Mouse (Mus musculus): ENCODE data around the gene Dhodh.

The Dhodh gene

DNA sequence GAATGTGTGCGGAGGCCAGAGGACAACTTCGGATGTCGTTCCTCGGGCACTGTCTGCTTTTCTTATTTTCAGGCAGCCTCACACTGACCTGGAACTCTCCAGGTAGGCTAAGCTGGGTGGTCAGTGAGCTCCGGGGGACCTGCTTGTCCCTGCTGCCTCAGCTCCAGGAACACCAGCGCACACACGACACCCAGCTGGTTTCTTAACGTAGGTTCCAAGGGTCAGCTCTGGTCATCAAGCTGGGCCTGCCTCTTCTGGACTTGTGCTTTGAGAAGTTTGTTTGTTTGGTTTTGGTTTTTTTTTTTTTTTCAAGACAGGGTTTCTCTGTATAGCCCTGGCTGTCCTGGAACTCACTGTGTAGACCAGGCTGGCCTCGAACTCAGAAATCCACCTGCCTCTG, 17.6 kb downstream of the Dhodh start:
- in situ Hi-C loops (cut with MboI, MseI): no loop called here

DNA sequence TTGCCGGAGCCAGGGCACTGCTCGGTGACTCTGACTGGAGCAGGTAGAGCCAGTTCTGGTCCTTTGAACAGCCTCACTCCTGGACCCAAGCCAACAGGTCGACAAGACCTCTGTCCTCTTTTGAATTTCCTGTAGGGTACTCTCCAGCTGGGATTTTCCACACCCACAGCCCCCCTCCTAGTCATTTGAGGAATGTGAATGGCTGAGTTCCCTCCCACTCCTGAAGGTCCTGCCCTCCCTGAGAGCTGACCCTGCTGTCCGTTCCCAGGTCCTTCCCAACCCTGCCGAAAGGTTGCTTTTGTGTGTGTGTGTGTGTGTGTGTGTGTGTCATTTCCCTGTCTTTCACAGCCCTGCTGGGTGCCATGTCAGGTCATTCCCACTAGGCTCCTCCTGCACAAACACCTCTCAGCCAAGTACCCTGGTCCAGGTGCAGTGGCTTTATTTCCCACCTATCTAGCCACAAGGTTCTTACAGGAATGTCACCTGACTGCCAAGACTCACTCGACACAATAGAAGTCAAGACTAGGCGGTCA, 21.4 kb downstream of the Dhodh start:
- in situ Hi-C loops (cut with MboI, MseI): no loop called here

DNA sequence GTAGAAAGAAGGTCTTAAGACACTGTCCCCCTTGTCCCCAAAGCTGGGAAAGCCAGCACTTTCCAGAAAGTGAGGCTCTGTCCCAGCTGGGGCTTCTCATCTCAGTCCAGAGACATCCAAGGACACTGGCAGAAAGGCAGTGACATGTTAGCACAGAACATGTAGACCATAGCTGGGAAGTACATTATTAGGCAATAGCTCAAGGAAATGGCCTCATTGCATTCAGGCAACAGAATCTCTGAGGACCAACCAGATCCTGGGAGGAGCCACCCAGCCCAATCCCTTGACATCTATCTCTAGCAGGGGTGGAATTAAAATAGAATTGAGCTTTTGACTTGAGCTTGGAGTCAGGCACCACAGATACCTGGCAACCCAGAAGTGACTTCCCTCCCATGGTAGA, 22.8 kb downstream of the Dhodh start:
- in situ Hi-C loops (cut with MboI, MseI): no loop called here

DNA sequence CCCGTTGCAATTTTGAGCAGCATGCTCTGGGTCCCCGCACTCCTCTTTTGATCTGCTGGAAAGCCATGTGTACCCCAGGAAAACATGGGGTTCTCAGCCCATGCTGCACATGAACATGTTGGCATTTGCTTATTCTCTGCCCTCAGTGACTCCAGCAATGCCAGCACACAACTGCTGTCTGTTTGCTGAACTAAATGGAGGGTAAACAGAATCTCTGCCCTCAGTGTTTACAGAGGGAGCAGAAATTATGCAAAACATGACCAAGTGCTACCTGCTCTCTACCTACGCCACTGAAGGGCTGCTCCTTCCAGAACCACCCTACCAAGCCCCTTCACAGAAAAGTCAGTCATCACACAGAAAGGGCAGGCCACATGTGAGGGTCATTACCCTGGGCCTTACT, 23.6 kb downstream of the Dhodh start:
- in situ Hi-C loops (cut with MboI, MseI): no loop called here

DNA sequence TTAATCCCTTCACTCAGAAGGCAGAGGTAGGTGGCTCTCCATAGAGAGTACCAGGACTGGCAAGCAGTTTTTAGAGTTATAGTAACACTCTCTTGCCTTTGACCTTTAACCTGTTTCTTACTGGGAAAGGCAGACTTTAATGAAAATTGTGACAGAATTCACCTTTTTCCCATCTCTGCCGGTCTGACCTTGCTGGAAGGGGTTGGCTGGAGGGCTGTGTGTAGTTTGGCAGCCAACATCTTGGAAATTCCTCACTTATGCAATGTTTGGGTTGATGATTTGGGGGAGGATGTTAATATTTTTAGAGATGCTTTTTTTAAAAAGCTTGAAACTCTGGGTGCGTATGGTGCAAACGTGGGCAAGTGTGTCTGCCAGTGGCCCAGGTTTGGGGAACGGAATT, 24.2 kb downstream of the Dhodh start:
- in situ Hi-C loops (cut with MboI, MseI): no loop called here

DNA sequence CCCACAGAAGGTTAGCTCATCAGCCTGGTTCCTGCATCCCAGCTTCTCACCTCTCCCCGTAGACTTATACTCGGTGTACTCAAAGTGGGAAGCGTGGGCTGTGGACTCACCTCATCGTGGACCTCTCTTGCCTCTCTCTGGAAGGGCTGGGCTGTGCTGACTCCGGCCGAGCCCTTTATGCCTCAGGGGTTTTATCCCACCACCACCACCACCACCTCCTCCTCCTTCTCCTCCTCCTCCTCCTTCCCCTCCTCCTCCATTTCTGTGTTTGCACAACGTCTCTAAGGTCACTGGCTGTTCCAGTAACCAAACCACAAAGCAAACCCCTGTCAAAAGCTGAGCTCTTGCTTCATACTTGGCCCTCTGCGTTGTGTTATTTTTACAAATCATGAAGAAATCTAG, 29.6 kb downstream of the Dhodh start, which contains the start of gene Hp:
Gene Hp (minus strand): TSS at position 273 of the 402 bp plus-strand sequence.
- in situ Hi-C loops (cut with MboI, MseI): no loop called here

DNA sequence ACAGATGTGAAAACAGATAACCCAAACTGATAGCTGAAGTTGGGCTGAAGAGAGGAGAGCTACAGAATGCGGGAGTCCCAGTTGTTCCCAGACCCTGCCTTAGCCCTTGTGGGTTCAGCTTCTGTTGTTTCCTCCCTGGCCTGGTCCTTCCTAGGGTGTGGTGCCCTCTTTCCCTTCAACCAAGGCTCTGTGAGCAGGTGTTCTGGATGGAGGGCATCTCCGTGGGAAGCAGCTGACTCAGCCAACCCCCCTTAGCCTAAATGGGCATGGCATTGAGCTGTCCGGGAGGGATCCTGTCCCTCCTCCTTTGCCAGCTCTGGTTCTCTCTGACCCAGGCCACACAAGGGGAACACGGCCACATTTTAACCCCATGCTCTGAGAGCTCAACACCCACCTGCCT, 32.2 kb downstream of the Dhodh start:
- in situ Hi-C loops (cut with MboI, MseI): no loop called here

DNA sequence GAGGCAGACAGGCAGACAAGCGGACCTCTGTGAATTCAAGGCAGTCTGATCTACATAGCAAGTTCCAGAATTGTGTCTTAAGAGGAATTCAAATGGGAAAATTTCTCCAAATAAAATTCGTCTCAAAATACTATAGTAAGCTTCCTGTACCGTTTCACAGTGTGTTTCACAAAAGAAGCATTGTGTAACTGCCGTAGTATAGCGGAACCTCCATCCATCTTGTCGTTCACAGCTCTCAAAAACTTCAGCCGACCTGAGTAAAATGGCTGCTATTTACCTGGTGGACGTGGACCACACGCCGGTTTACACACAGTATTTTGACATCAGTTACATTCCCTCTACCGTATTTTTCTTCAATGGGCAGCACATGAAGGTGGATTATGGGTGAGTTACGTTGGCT, 37.3 kb downstream of the Dhodh start:
- in situ Hi-C loops (cut with MboI, MseI): loop anchor here in 1 of 2 experiments (25.0 kb wide), 1 partner anchor 1991 kb away; no protein-coding TSS in a partner anchor

DNA sequence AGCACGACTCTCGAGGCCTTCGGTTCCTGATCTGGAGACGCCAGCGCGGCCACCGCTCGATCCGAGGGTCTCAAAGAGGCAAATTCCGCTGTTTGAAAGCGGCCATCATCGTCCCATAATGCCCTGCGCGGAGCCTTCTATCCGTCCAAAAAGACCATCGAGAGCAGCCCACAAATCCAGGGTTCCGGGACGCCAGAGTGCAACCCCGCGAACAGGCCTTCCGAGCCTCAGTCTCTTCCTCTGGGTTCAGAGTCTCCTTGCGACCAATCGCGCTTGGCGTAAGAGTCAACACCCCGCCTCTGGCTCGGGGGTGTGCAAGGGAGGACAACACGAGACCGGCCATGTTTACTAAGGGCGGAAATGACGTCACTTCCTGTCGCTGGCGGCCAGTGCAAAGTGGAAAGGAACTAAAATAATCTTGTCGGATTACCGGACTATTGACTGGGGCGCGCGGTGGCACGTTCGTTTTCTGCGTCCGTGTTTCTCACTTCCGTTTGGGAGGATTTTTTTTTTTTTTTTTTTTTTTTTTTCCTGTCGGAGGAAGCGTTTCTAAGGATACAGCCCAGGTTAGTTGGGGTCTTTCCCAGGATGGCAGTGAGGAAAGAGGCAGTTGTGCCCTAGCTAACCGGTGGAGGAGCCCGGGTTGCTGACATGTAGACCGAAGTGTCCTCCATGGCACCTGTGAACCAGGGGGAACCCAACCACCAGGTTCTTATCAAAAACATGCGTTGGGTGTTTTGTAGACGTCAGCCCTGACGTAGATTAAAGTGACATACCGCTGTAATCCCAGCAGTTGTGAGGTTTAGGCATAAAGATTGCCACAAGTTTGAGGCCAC, 42.8 kb downstream of the Dhodh start, which contains the start of the genes Dhx38 and Txnl4b:
Gene Dhx38 (minus strand): TSS at position 364 of the 836 bp plus-strand sequence.
Gene Txnl4b (plus strand): TSS at position 395 of the 836 bp plus-strand sequence.
- in situ Hi-C loops (cut with MboI, MseI): loop anchor here (5.0 to 25.0 kb wide), 2 partner anchors 42 to 1997 kb away; partner anchors contain the start of gene Dhodh (in 2 of the 2)

DNA sequence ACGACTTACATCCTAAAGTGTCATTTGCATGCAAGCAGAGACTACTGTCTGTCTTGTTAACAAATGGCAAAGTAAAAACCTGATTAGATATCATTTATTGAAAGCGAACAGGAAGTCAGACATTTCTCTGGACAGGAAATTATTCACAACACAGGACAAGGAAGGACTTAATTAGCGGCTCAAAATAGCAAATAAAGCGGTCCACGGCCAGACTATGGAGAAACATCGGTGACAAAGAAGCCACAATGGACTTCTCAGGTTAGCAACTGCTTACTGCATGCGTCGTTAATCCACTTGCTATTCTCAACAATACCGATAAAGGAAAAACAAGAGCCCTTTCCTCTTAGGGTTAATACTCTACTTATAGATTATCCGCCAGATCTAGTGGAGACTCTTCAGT, 43.7 kb downstream of the Dhodh start:
- in situ Hi-C loops (cut with MboI, MseI): loop anchor here (5.0 to 25.0 kb wide), 3 partner anchors 43 to 1998 kb away; partner anchors contain the start of gene Dhodh (in 2 of the 2)

DNA sequence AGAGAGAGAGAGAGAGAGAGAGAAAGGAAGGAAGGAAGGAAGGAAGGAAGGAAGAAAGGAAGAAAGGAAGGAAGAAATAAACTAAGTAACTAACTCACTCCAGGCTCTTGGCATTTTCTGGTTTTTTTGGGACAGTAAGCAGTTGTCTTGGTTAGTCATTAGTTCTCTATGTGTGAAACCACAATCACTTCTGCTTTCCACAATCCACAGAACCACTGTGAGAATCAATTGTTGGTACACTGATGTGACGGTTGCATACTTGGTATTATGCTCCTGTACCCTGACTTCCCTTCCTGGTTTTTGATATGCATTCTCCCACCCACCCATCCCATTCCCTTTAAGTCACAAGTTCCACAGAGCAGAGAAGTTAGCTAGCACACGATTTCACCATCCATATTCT, 44.6 kb downstream of the Dhodh start:
- in situ Hi-C loops (cut with MboI, MseI): loop anchor here (5.0 to 25.0 kb wide), 2 partner anchors 672 to 1998 kb away; no protein-coding TSS in a partner anchor

DNA sequence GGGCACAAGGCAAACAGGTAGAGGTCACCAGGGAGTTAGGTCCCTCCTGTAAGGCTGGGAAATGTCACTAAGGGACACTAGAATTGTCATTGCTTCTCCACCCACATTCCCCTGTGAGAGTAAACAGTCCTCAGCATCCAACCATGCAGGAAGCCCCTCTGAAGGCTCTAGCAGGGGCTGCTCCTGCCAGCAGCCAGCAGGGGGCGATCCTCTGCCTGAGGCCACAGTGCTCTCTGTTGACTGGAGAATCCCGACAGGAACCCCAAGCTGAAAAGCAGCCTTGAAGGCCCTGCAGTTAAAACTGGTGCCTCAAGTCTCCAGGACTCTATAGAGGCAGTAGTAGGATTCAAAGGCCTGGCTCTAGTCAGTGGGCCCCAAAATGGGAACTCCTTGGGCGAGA, 56.8 kb downstream of the Dhodh start:
- in situ Hi-C loops (cut with MboI, MseI): loop anchor here in 1 of 2 experiments (25.0 kb wide), 1 partner anchor 2011 kb away; no protein-coding TSS in a partner anchor

DNA sequence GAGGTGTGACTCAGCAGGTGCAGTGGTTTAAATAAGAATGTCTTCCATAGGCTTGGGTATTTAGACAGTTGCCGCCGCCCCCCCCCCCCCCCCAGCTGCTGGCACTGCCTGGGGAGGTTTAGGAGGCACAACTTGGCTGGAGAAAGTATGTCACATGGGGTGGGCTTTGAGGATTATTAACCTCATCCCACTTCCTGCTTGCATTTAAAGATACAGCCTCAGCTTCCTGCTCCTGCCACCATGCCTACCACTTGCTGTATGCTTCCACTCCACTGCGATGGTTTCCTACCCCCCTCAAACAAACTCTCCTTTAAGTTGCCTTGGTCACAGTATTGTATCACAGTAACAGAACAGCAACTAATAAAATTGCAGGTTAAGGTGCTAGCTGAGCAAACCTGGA, 64.4 kb downstream of the Dhodh start:
- in situ Hi-C loops (cut with MboI, MseI): no loop called here

DNA sequence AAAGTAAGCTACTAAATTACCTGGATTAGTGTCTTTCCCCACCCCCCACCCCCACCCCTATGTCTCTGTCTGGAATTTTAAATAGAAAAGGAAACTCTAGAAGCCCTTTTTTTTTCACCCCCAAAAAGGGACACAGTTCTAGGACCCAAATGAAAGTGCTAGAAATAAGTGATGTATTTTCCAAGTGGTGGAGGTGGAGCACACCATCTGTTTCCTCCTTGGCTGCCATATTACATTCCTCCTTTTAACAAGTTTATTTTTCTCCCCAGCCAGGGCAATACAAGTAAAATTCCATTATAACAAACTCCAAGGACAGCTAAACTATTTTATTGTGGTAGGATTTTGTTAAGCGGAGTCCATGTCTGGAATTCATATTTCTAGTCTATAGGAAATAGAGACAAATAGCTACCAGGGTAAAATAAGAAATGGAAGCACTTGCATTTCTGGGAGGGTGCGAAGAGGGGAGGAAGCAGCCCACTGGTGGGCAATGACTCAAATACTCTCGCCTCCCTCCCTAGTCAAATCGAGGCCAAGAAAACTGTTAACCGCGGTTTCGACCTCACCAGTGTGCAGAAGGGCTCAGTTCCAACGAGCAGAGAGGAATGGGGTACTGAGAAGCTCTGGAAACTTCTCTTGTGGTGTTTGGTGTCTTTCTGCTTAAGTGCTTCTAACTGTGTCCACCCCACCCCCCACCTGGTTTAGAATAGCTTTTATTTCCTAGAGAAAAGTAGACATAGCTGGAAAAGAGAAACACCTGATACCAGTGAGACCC, 65.5 kb downstream of the Dhodh start:
- in situ Hi-C loops (cut with MboI, MseI): no loop called here

DNA sequence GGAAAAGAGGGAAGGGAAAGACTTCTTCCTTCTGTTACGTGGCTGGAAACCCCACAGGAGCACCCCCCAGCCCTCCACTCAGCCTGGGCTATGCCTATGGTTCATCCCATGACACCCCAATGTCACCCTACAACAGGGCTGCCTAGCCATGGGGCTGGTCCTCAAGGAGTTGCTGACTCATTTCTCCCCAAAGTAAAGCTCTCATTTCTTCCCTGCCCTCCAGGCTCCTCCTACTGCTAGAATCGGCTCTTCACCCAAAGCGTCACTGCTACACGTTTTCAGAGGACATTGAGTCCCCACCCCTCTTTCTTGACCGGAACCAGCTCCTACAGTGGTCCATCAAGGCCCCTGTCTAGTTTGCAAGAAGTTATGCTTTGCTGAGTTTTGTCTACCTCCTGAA, 66.3 kb downstream of the Dhodh start:
- in situ Hi-C loops (cut with MboI, MseI): no loop called here
